Mouse (Mus musculus): Measurements from ENCODE around the gene Chdh. TPM values are rescaled to one million over a fixed set of nuclear protein-coding genes. Genes with fewer than 3 reads are reported as not detected.

Chdh gene
- 1.1 and 1.4 TPM in 2 replicates for polyA plus RNA-seq (2015; fragmentation: Nextera tagmentation; extraction: Ambion mirVana)

DNA sequence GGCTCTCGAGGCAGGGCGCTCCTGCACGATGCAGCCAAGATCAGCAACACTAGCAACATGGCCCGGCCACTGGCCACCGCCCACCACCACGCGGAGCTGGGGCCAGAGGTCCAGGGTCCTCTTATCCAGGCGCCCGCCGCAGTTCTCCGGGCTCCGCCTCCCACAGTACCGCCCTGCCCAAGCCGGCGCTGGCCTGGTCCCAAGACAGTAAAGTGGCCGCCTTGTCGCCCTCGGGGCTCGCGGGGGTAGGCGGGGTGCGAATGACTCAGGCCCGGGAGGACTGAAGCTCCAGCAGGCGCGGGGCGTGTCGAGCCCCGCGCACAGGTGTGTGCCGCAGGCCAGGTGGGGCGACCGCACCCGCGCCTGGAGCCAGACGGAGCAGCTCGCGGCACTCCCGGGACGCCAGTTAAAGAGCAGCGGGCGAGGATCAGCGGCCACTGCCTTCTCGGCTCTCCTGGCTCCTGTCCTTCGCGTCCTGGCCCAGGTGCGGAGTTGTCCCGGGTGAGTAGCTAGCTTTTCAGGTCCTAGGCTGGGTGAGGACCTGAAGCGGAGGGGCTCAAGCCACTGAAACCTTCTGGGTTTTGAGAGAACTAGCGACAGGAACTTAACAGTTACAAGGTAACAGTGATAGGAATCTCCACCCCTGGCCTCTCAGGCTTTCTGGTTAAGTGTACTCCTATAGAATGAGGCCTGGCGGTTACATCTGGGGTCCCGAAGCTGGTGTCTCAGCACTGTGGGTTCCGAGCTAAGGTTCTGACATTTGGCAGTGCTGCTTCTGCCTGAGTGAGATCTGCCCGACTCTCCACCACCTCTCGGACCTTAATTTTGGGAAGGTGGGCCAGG, at the start of gene Chdh, which contains the start of gene Il17rb:
Gene Chdh (plus strand): TSS at position 291 of the 843 bp plus-strand sequence.
Gene Il17rb (minus strand): TSS at position 164 of the 843 bp plus-strand sequence.
- H3K4me1 ChIP-seq (replicated peaks; ENCODE audit: control insufficient read depth, insufficient read depth, low read length) = peaks cover 8% of the 10 kb centered on the region; the same call in 1 of the 2 replicates
- 7% methylated on average over 54 of the region's 54 CpGs for WGBS

DNA sequence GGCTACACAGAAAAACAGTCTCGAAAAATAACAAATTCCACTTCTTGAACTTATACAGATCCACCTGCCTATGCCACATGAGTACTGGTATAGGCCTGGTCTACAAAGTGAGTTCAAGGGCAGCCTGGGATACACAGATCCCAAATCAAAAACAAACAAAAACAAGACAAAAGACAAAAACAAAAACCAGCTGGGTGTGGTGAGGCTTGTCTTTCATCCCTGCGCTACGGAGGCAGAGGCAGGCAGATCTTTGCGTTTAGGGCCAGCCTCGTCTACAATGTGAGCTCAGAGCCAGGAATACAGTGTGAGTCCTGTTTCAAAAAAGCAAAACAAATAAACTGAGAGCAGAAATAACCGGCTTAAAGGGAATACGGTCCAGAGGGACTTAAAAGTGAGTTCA, 41.2 kb upstream of the Chdh start:
- Histone ChIP-seq H3K36me3 (ENCODE audit: control insufficient read depth, insufficient read depth) (peaks cover 21% of the 10 kb centered on the region), H3K27me3 (replicated peaks; ENCODE audit: control insufficient read depth, insufficient read depth, low read length) (no peaks in the 10 kb centered on the region), H3K9ac (ENCODE audit: low read depth, low read length) (peak overlapping the region; percentile 86), H3K9me3 (ENCODE audit: control insufficient read depth) (no peaks in the 10 kb centered on the region), H3K27ac (ENCODE audit: low read depth, low read length) (peak overlapping the region; percentile 58; the same call in 1 of the 2 replicates), H3K4me2 (replicated peaks; ENCODE audit: low read depth) (peak overlapping the region; percentile 70), H3K4me3 (ENCODE audit: low read depth, low read length) (peak overlapping the region; percentile 79), H3K4me1 (replicated peaks; ENCODE audit: control insufficient read depth, insufficient read depth, low read length) (peaks cover 4% of the 10 kb centered on the region; the same call in 1 of the 2 replicates)
- 64% methylated on average over 7 of the region's 7 CpGs for WGBS
- ATAC-seq = no peak
- no peak for TF ChIP-seq CTCF (IDR thresholded peaks at IDR 0.05; ENCODE audit: low read depth)

More for the DNA sequence above, at the start of gene Chdh, which contains the start of gene Il17rb:
- H3K27ac ChIP-seq (ENCODE audit: low read depth, low read length) = peak within 1 kb of the TSS; percentile 64
- H3K4me2 ChIP-seq (replicated peaks; ENCODE audit: low read depth) = peak within 1 kb of the TSS; percentile 80
- no peaks in the 10 kb centered on the region for H3K27me3 ChIP-seq (replicated peaks; ENCODE audit: control insufficient read depth, insufficient read depth, low read length)
- H3K9me3 ChIP-seq (ENCODE audit: control insufficient read depth) = no peaks in the 10 kb centered on the region
- peak within 1 kb of the TSS; percentile 45 for H3K9ac ChIP-seq (ENCODE audit: low read depth, low read length)
- TF ChIP-seq CTCF (IDR thresholded peaks at IDR 0.05; ENCODE audit: low read depth) = no peak
- no peaks in the 10 kb centered on the region for H3K36me3 ChIP-seq (ENCODE audit: control insufficient read depth, insufficient read depth)
- ATAC-seq = peak; percentile 88
- H3K4me3 ChIP-seq (ENCODE audit: low read depth, low read length) = peak within 1 kb of the TSS; percentile 40

DNA sequence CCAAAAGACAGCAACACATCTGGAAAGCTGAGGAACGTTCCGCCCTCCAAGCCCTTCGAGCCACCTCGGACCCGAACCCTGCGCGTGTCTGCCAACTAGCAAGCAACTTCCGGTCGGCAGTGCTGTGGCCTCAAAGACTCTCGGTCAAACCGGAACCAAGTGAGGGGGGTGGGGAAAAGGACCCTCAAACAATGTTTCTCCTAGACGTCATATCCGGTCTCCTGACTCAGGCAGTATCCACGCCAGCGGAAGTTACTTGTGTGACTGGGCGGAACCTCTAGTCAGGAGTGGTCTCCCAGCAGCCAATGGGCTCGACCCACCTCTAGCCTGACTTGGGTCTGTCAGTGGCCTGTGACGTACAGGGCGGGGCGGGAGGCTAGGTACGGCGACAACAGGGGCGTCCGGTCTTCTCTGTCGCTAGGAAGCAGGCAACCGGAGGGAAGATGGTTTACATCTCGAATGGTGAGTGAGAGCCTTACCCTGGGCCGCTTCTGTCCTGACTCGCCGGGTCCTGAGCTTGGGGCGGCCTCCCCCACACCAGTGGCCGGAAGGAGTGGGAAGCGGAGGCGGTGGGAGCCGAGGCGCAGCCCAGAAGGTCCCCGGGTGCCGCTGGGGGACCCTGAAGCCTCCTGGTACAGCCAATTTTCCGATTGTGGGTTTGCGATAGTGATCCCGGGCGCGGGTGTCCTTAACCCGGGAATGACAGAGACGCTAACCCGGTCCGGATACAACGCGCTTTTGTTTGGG, 40.6 kb upstream of the Chdh start, which contains the start of gene Selenok:
Gene Selenok (plus strand): TSS at position 234 of the 747 bp plus-strand sequence.
- H3K4me3 ChIP-seq (ENCODE audit: low read depth, low read length) = peak within 1 kb of the TSS; percentile 79
- WGBS = under 1% methylated on average over 49 of the region's 49 CpGs
- H3K4me2 ChIP-seq (replicated peaks; ENCODE audit: low read depth) = peak within 1 kb of the TSS; percentile 70
- TF ChIP-seq CTCF (IDR thresholded peaks at IDR 0.05; ENCODE audit: low read depth) = no peak
- H3K27me3 ChIP-seq (replicated peaks; ENCODE audit: control insufficient read depth, insufficient read depth, low read length) = no peaks in the 10 kb centered on the region
- peak within 1 kb of the TSS; percentile 86 for H3K9ac ChIP-seq (ENCODE audit: low read depth, low read length)
- H3K27ac ChIP-seq (ENCODE audit: low read depth, low read length) = peak within 1 kb of the TSS; percentile 82
- peaks cover 27% of the 10 kb centered on the region for H3K36me3 ChIP-seq (ENCODE audit: control insufficient read depth, insufficient read depth)
- ATAC-seq = peak; percentile 100
- no peaks in the 10 kb centered on the region for H3K9me3 ChIP-seq (ENCODE audit: control insufficient read depth)
- H3K4me1 ChIP-seq (replicated peaks; ENCODE audit: control insufficient read depth, insufficient read depth, low read length) = peaks cover 4% of the 10 kb centered on the region; the same call in 1 of the 2 replicates

DNA sequence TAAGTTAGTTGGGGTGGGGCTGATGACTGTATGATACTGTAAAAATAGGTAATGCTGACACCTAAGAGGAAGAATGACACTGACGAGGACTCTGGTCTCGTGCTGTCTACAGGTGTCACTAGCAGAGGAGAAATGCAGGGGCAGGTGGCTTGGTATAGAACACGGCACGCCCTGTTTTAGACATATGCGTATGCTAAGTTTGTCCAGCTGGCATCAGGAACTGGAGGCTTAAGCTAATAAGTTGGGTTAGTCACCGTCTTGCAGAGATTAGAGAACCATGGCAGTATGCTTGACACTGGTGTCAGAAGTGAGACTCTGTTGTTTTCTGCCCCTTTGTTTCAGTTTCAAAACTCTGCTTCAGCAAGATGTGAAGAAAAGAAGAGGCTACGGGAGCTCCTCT, 37.4 kb upstream of the Chdh start:
- TF ChIP-seq CTCF (IDR thresholded peaks at IDR 0.05; ENCODE audit: low read depth) = no peak
- no peak for ATAC-seq
- Histone ChIP-seq H3K27me3 (replicated peaks; ENCODE audit: control insufficient read depth, insufficient read depth, low read length) (no peaks in the 10 kb centered on the region), H3K4me2 (replicated peaks; ENCODE audit: low read depth) (no peak overlapping the region), H3K9ac (ENCODE audit: low read depth, low read length) (no peak overlapping the region), H3K9me3 (ENCODE audit: control insufficient read depth) (no peaks in the 10 kb centered on the region), H3K4me3 (ENCODE audit: low read depth, low read length) (no peak overlapping the region), H3K27ac (ENCODE audit: low read depth, low read length) (no peak overlapping the region), H3K36me3 (ENCODE audit: control insufficient read depth, insufficient read depth) (peaks cover 48% of the 10 kb centered on the region), H3K4me1 (replicated peaks; ENCODE audit: control insufficient read depth, insufficient read depth, low read length) (peaks cover 4% of the 10 kb centered on the region; the same call in 1 of the 2 replicates)
- 71% methylated on average over 7 of the region's 7 CpGs for WGBS

DNA sequence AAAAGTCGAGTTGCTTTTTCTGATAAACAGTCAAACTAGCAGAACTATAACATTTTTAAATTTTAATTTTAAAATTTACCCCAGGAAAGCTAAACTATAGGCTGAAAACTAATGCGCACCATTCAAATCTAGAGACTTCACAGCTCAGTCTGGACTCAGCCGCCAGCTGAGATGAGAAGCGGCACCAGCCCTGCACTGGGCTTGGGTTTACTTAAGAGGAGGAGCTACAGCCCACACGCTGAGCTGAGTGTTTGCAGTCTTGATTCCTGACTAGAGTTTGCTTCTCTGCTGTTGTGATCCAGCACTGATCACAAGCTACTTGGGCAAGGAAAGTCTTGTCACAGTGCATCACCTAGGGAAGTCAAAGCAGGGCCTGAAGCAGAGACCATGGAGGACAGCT, 36.8 kb upstream of the Chdh start:
- Histone ChIP-seq H3K27ac (ENCODE audit: low read depth, low read length) (no peak overlapping the region), H3K36me3 (ENCODE audit: control insufficient read depth, insufficient read depth) (peaks cover 48% of the 10 kb centered on the region), H3K9me3 (ENCODE audit: control insufficient read depth) (no peaks in the 10 kb centered on the region), H3K4me2 (replicated peaks; ENCODE audit: low read depth) (no peak overlapping the region), H3K27me3 (replicated peaks; ENCODE audit: control insufficient read depth, insufficient read depth, low read length) (no peaks in the 10 kb centered on the region), H3K4me3 (ENCODE audit: low read depth, low read length) (no peak overlapping the region), H3K4me1 (replicated peaks; ENCODE audit: control insufficient read depth, insufficient read depth, low read length) (peaks cover 4% of the 10 kb centered on the region; the same call in 1 of the 2 replicates), H3K9ac (ENCODE audit: low read depth, low read length) (no peak overlapping the region)
- no peak for TF ChIP-seq CTCF (IDR thresholded peaks at IDR 0.05; ENCODE audit: low read depth)
- no peak for ATAC-seq
- WGBS = 75% methylated on average over 5 of the region's 5 CpGs

DNA sequence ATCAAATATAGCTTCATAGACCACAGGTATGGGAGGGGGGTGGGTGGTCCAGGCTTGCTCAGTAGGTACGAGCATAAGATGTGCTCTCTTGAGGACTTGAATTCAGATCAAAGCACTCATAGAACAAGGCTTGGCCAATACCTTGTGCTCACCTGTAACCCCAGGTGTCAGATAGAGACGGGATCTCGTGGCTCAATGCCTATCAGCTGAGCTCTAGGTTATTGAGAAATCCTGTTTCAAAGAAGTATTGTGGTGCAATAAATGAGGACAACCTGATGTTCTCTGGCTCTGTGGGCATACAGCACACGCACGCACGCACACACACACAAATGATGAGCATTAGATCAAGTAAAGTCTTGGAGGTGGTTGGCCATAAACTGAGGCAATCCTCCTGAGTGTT, 31.9 kb upstream of the Chdh start:
- Histone ChIP-seq H3K27me3 (replicated peaks; ENCODE audit: control insufficient read depth, insufficient read depth, low read length) (no peaks in the 10 kb centered on the region), H3K36me3 (ENCODE audit: control insufficient read depth, insufficient read depth) (peaks cover 51% of the 10 kb centered on the region), H3K27ac (ENCODE audit: low read depth, low read length) (no peak overlapping the region), H3K9me3 (ENCODE audit: control insufficient read depth) (no peaks in the 10 kb centered on the region), H3K4me1 (replicated peaks; ENCODE audit: control insufficient read depth, insufficient read depth, low read length) (no peaks in the 10 kb centered on the region; the same call in 1 of the 2 replicates), H3K9ac (ENCODE audit: low read depth, low read length) (no peak overlapping the region), H3K4me3 (ENCODE audit: low read depth, low read length) (no peak overlapping the region), H3K4me2 (replicated peaks; ENCODE audit: low read depth) (no peak overlapping the region)
- TF ChIP-seq CTCF (IDR thresholded peaks at IDR 0.05; ENCODE audit: low read depth) = no peak
- ATAC-seq = peak; percentile 24; the same call in 1 of the 2 replicates
- WGBS = 69% methylated on average over 6 of the region's 6 CpGs
